Mouse (Mus musculus) heart, embryonic 14.5 days (tissue): ENCODE results near the gene Lipt2. TPM values are rescaled to one million over a fixed set of nuclear protein-coding genes. Genes with fewer than 3 reads are reported as not detected.

Experiments used
- ATAC-seq: fragments of 200-750 bp; cut with Nextera tagmentation; 2 replicates; pipeline ENCODE4 v1.8.0; 2017; ENCODE audit warnings: low read depth, moderate TSS enrichment; ENCODE audit not compliant: insufficient number of reproducible peaks, insufficient read depth, low FRiP score
- H3K27ac ChIP-seq, 2 experiments: fragments of 200-500 bp in 1 of 2; fragments of 300-500 bp in 1 of 2; sonication (generic) in 1 of 2; replicated peaks in 1 of 2; 2 replicates each; pipeline ENCODE4 v1.5.1; 2012 to 2014; ENCODE audit warnings: low read depth in 2 of 2, low read length in 2 of 2, control low read depth in 1 of 2, mild to moderate bottlenecking in 1 of 2, mixed read lengths in 1 of 2; ENCODE audit not compliant: control insufficient read depth in 1 of 2, insufficient read depth in 1 of 2
- H3K27me3 ChIP-seq: fragments of 300-500 bp; sonication (generic); 2 replicates; pipeline ENCODE4 v1.6.1; 2014; ENCODE audit warnings: mild to moderate bottlenecking, low read length, control low read depth; ENCODE audit not compliant: control insufficient read depth, insufficient read depth
- H3K36me3 ChIP-seq: fragments of 300-500 bp; sonication (generic); 2 replicates; pipeline ENCODE4 v1.6.1; 2014; ENCODE audit warnings: mild to moderate bottlenecking, control low read depth, low read length, mixed read lengths; ENCODE audit not compliant: control insufficient read depth, insufficient read depth
- H3K4me1 ChIP-seq, 2 experiments: fragments of 200-500 bp in 1 of 2; fragments of 300-500 bp in 1 of 2; sonication (generic) in 1 of 2; 2 replicates each; pipeline ENCODE4 v1.6.1; 2012 to 2014; ENCODE audit warnings: low read length in 2 of 2, control low read depth in 1 of 2, mixed read lengths in 1 of 2; ENCODE audit not compliant: control insufficient read depth in 2 of 2, insufficient read depth in 2 of 2
- H3K4me2 ChIP-seq: fragments of 300-500 bp; sonication (generic); 2 replicates; pipeline ENCODE4 v1.6.1; 2014; ENCODE audit warnings: mild to moderate bottlenecking, low read length
- H3K4me3 ChIP-seq, 2 experiments: fragments of 200-500 bp in 1 of 2; fragments of 300-500 bp in 1 of 2; sonication (generic) in 1 of 2; 2 replicates each; pipeline ENCODE4 v1.5.1; 2012 to 2014; ENCODE audit warnings: low read length in 2 of 2, mild to moderate bottlenecking in 2 of 2, control low read depth in 1 of 2, low read depth in 1 of 2, moderate library complexity in 1 of 2; ENCODE audit not compliant: control insufficient read depth in 1 of 2, insufficient read depth in 1 of 2
- H3K9ac ChIP-seq: fragments of 300-500 bp; sonication (generic); 2 replicates; pipeline ENCODE4 v1.6.1; 2014; ENCODE audit warnings: mild to moderate bottlenecking, low read length
- H3K9me3 ChIP-seq: fragments of 300-500 bp; sonication (generic); 2 replicates; pipeline ENCODE4 v1.6.1; 2016; ENCODE audit warnings: low read length, control low read depth; ENCODE audit not compliant: control insufficient read depth
- WGBS: fragments of 180-500 bp; shearing (Covaris S2); extraction: QIAGEN DNeasy Blood & Tissue Kit; methylation state at CpG from one replicate; pipeline ENCODE4 v1.1.7; 2014; 5-methylcytosine and 5-hydroxymethylcytosine counted together
- polyA plus RNA-seq: library from polyadenylated mRNA; unstranded; fragments of >200 nt; fragmentation: Nextera tagmentation; extraction: Ambion mirVana; gene quantifications from 2 replicates; pipeline ENCODE4 v1.2.1, GENCODE M21; 2014

Gene Lipt2
- polyA plus RNA-seq, 1 experiment from 2014 or later: 14.7 TPM

DNA sequence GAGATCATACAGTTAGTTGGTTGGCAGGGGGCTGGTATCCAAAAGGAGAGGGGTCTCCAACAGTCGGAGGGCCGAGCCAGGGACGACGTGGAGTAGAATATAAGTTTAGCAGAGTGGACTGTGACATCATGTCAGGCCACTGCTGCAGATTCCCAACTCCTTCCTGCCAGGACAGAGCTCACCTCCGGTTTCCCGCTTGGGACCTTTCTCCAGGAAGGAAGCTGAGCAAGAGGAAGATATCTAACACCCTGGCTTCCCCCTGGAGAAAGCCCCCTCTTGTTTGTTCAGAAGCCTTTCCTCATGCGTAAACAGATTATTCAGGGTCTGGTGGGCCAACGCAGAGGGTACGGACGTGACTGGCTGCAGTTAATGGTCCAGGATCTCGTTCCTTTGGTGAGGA lies 9.6 kb downstream of the Lipt2 start:
- H3K9ac ChIP-seq: no peak overlapping the region
- WGBS: 63% methylated on average over 11 of the region's 11 CpGs
- H3K4me1 ChIP-seq: no peaks in the 10 kb centered on the region
- no peak overlapping the region for H3K4me2 ChIP-seq
- ATAC-seq: no peak
- no peaks in the 10 kb centered on the region for H3K9me3 ChIP-seq
- H3K27ac ChIP-seq: no peak overlapping the region
- H3K4me3 ChIP-seq: no peak overlapping the region
- no peaks in the 10 kb centered on the region for H3K36me3 ChIP-seq
- no peaks in the 10 kb centered on the region for H3K27me3 ChIP-seq

DNA sequence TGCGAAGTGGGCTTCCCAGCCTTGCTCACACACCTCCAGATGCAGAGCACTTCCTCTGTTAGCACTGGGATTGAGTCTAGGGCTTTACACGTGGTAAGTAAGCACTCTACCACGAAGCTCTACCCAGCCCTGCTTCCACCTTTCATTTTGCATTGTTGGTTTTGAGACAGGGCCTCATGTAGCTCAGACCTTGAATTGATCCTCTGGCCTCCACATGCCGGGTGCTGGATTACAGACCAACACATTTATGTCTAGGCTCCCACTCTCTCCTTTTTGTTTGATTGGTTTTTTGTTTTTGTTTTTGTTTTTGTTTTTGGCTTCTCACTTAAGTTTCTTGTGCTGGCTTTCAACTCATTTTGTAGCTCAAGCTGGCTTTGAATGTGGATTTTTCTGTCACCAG lies 11.7 kb downstream of the Lipt2 start:
- H3K4me3 ChIP-seq: no peak overlapping the region
- H3K27me3 ChIP-seq: no peaks in the 10 kb centered on the region
- H3K4me1 ChIP-seq: no peaks in the 10 kb centered on the region
- H3K9me3 ChIP-seq: no peaks in the 10 kb centered on the region
- ATAC-seq: no peak
- no peak overlapping the region for H3K9ac ChIP-seq
- H3K27ac ChIP-seq: no peak overlapping the region
- H3K36me3 ChIP-seq: no peaks in the 10 kb centered on the region
- no peak overlapping the region for H3K4me2 ChIP-seq
- WGBS: 52% methylated on average over 4 of the region's 4 CpGs

DNA sequence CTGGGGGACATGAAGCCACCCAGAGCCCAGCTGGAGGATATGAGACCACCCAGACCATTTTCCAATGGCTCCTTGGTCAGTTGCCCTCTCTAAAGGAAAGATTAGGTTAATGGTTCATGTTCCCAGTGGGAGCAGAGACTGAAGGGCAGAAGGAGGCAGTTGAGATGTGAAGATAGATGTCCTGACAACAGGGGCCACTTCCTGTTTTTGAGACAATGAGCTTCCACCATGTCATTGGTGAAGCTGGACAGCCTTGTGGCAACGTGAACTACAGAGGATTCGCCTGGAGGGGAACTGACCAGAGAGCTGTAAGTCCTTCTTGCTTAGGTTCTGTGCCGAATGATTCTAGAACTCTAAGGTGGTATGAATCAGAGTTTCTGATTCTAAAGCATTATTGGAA lies 17.2 kb downstream of the Lipt2 start, which contains the start of gene Kcne3:
TSS of gene Kcne3 (plus strand) at position 234 of the 400 bp plus-strand sequence.
- Histone ChIP-seq H3K36me3 (no peaks in the 10 kb centered on the region), H3K4me3 (no peak within 1 kb of the TSS), H3K27ac (no peak within 1 kb of the TSS), H3K4me1 (peaks cover 0 to 4% of the 10 kb centered on the region in 2 experiments; a peak in 2 of 4 replicates), H3K4me2 (no peak within 1 kb of the TSS), H3K27me3 (peaks cover 35% of the 10 kb centered on the region), H3K9me3 (no peaks in the 10 kb centered on the region), H3K9ac (no peak within 1 kb of the TSS)
- WGBS: 73% methylated on average over 3 of the region's 3 CpGs
- no peak for ATAC-seq

DNA sequence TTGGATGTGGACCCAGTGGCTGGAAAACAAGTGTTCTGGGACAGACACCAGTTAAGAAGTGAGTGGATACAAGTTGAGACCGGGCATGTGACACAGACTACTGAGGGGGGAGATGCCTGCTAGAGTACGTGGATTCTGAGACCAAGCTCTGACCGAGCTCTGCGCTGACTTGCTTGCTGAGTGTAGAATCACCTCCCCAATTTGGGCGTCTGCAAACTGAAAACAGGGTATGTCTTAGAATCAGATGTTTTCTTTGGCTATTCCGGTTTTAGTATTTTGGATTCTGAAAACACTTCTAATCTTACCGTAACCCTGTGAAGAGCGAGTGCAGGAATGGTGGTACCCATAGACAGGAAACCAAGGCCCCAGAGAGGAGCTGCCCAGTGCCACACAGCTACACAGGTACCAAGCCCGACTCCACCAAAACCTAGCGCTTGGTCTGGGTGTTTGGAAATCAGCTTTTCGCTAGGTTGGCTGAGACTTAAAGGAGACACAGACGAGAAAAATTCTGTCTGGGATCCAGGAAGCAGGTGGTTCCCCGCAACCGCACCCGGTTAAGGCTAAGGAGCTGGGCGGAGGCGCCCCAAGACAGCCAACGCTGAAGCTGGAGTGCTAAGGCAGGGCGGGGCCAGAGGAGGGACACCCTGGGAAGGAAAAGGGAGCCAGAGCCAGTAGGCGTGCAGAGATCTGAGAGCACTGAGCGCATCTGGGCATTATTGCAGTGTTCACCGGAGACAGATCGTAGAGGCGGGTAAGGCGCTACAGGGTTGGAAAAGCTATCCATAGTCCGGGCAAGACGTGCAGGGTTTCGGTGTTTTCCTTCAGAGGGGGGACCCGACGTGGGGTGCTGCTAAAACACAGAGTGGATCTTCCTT lies 19.2 kb downstream of the Lipt2 start:
- H3K9ac ChIP-seq: peak overlapping the region; percentile 56
- peaks cover 37% of the 10 kb centered on the region for H3K27me3 ChIP-seq
- H3K4me3 ChIP-seq: peak overlapping the region; percentile 39 to 43
- ATAC-seq: peak; percentile 41; the same call in 1 of the 2 replicates
- H3K4me2 ChIP-seq: peak overlapping the region; percentile 75
- no peaks in the 10 kb centered on the region for H3K36me3 ChIP-seq
- H3K4me1 ChIP-seq: peaks cover 0 to 4% of the 10 kb centered on the region in 2 experiments; a peak in 2 of 4 replicates
- H3K9me3 ChIP-seq: no peaks in the 10 kb centered on the region
- H3K27ac ChIP-seq: no peak overlapping the region
- 8% methylated on average over 30 of the region's 30 CpGs for WGBS

DNA sequence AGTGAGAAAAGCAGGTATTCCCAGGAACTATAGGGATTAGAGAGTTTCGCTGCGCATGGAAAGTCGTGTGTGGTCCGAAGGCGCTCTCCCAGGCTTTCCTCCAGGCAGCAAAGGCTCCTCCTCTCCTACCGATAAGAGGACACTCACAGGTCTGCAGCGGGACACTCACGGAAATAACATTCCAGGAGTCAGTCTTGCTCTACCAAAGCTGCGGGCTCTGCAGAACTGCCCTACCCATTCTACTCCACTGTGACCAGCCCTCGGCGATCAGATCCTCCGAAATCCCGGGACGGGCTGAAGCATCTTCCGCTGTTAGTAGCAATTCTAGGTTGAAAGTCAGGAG lies 19.8 kb downstream of the Lipt2 start:
- no peak for ATAC-seq
- Histone ChIP-seq H3K4me2 (peak overlapping the region; percentile 75), H3K27ac (no peak overlapping the region), H3K9ac (peak overlapping the region; percentile 56), H3K9me3 (no peaks in the 10 kb centered on the region), H3K36me3 (no peaks in the 10 kb centered on the region), H3K27me3 (peaks cover 37% of the 10 kb centered on the region), H3K4me3 (peak overlapping the region; percentile 39 to 43), H3K4me1 (peaks cover 0 to 4% of the 10 kb centered on the region in 2 experiments; a peak in 2 of 4 replicates)
- WGBS: 2% methylated on average over 15 of the region's 15 CpGs

DNA sequence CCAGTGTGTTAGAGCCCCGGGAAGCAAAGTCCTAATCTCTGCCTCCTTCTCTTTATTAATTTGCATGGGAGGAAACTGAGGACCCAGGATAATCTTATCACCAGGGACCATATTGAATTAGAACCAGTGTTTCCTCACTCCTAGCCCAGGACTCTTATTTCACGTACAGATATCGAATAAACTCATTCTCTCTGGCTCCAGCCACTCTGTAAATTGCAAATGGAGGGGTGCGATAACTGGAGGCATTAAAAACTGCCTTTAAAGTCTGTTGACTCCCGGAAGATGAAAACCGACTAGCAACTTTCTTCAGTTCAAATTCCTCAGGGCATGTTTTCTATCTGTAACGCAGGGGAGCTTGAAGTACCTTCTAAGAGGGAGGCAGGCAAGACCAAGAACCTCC lies 20.3 kb downstream of the Lipt2 start:
- peak overlapping the region; percentile 75 for H3K4me2 ChIP-seq
- H3K27me3 ChIP-seq: peaks cover 37% of the 10 kb centered on the region
- 48% methylated on average over 7 of the region's 7 CpGs for WGBS
- H3K4me1 ChIP-seq: peaks cover 0 to 4% of the 10 kb centered on the region in 2 experiments; a peak in 2 of 4 replicates
- H3K9me3 ChIP-seq: no peaks in the 10 kb centered on the region
- H3K4me3 ChIP-seq: peak overlapping the region; percentile 39 to 43; a peak in 3 of 4 replicates
- H3K36me3 ChIP-seq: no peaks in the 10 kb centered on the region
- no peak for ATAC-seq
- no peak overlapping the region for H3K27ac ChIP-seq
- no peak overlapping the region for H3K9ac ChIP-seq

DNA sequence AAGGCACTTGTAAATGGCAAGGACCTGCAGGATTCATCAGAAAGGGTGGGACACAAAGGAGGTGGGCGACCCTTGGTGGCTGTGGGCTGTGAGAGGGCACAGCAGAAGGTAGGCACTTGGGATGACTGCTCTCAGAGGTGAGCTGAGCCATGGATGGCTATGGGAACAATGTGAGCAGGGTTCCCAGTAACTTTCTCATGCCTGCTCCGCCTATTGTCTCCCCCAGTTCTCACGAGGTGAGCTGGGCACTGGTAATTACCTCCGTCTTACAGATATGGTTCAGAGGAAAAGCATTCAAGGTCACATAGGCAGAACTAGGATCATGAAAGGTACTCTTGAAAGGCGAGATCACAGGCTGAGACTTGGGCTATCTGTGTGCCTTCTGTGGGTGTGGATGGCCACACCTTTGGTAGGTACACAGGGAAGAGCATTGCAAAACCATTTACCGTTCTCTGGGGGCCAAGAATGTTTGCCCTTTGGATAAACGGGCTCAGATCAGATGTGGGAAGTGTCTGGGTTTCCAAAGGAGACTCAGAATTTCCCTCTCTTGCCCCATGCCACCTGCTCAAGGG lies 20.8 kb downstream of the Lipt2 start:
- WGBS: 64% methylated on average over 7 of the region's 7 CpGs
- Histone ChIP-seq H3K27me3 (peaks cover 37% of the 10 kb centered on the region), H3K27ac (no peak overlapping the region), H3K9ac (no peak overlapping the region), H3K4me1 (peaks cover 0 to 4% of the 10 kb centered on the region in 2 experiments; a peak in 2 of 4 replicates), H3K4me3 (0 out of 4 replicates have a peak overlapping the region, but pooled peaks have one; percentile 7 to 43), H3K9me3 (no peaks in the 10 kb centered on the region), H3K36me3 (no peaks in the 10 kb centered on the region), H3K4me2 (no peak overlapping the region; the same call in 1 of the 2 replicates)
- no peak for ATAC-seq
